Mouse (Mus musculus) layer of hippocampus, postnatal 14 days (tissue): ENCODE measurements at regions not wholly inside any gene's neighbourhood (a gene's known extent, or its start where the extent isn't known, plus 50 kb on each side); places are given as distances from the start of the nearest gene placed in this dataset.

Source experiments
- DNase-seq, 2 experiments: peaks; one replicate each; pipeline ENCODE4 v3.0.0; 2021 to 2022; ENCODE audit warnings: low spot score in 2 of 2, mixed read lengths in 1 of 2

DNA sequence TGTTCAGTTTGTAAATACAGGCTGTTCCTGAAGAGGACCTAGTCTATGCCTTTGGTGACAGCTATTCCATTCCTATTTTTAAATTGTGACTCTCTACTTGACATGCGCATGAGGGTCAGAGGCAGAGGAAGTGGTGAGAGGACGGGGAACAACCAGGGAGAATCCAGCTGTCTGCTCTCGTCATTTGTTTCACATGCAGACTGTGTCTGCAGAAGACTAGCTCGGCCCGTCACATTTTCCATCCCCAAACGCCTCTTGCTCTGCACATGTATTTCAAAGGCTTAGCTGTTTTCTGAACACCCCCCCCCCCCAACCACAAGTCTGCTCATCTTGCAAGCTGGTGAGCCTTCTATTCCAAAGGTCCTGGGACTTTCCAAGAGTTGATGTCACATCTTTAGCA lies 339.4 kb downstream of the Dhx35 start:
- no peak for DNase-seq

DNA sequence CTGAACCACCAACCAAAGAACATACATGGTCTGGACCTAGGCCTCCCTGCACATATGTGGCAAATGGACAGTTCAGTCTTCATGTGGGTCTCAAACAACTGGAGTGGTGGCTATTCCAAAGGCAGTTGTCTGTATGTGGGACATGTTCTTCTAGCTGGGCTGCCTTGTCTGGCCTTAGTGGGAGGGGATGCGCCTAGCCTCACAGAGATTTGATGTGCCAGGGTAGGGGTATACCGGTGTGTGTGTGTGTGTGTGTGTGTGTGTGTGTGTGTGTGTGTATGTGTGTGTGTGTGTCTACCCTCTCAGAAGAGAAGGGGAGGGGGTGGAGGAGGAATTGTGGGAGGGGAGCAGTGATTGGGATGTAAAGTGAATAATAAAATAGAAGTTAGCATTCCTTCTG lies 344.0 kb downstream of the Dhx35 start:
- DNase-seq = no peak

DNA sequence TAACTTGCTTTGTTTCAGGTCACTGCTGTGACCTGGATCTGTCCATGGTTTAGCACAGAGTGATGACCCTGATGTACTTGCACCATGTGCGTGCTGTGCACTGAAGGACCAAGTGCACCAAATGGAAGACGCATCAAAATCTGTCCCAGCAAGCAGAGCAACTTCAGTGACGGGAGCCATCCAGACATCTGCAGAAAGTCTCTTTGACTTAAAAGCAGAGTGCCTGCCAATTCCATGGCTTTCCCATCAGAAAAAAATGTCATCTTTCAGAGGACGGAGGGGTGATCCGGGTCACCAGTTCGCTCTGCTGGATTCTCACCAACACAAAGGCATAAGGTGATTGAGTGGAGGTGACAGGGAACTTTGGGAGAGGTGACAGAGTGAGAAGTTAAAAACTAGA lies 351.4 kb downstream of the Dhx35 start:
- DNase-seq = no peak

DNA sequence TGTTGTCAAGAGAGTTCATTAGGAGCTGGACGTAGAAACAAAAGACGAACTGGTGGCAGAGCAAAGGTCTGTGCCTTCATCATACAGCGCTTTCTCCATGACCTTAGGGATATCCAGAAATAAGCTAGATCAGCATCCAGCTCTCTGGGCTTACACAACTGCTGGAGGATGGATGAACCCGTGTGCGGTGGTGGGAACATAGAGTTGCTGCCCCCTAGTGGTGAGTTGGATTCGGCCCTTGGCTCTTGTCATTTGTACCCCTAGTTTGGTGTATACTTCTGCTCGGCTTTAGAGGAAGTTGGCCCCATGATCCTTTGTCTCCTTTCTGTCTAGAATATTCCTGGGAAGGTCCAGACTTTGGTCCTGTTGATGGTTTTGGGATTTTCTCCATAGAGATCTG lies 369.4 kb downstream of the Dhx35 start:
- DNase-seq = peak in 1 of 2 experiments; percentile 47

DNA sequence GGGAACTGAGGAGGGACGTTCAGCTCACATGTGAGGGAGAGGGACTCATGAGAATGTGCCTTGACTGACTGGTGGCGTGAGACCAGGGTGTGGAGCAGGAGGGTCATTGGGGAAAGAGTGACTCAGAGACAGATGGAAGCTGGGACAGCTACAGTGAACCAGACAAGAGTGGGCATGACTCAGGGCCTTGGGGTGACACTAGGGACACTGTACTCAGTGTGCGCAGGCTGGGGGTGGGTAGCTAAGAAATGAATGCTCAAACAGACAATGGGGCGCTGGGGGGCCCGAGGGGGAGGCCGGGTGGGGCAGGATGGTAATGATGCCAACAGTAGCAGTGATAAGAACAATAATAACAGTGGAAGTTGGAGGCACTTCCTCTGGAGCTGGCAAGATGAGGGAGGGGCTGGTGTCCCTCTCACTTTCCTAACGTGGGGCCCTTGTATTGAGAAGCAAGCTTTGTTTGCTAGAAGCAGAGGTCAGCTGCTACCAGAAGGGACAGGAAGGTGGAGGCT lies 374.0 kb downstream of the Dhx35 start:
- no peak for DNase-seq

DNA sequence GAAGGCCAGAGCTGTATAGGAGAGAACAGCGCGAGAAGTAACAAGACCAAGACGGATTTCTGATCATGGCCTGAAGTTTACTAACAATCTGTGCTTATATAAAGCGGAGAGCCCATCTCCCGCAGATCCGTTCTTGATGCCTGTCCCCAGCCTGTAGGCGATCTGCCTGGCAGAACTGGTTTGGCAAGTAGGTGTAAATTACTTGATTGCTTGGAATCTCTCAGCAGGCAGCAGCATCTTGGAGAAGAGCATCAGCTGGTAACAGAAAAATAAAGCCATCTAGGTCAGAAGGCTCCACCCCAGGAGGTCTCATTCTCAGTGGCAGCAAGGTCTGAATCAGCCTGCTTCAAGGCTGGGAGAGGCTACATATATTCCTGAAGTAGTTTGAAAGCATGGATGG lies 401.5 kb downstream of the Dhx35 start:
- no peak for DNase-seq

DNA sequence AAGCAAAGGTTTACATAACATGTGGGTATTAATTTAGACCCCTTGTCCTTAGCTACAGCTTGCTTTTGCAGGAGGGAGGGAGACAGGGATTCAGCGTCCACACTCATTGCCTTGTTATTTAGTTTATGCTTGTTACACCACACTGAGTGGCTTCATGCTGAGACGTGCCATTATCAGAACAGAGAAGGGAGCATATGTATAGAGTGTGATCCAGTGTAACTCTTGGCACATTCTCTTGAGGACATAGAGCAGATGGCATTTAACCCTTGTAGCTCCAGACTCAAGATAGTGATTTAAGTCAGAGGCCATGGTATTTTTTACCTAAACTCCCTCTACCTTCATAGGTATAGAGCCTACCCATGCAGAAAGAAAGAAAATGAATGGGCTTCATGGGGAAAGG lies 437.7 kb downstream of the Dhx35 start:
- DNase-seq = no peak

DNA sequence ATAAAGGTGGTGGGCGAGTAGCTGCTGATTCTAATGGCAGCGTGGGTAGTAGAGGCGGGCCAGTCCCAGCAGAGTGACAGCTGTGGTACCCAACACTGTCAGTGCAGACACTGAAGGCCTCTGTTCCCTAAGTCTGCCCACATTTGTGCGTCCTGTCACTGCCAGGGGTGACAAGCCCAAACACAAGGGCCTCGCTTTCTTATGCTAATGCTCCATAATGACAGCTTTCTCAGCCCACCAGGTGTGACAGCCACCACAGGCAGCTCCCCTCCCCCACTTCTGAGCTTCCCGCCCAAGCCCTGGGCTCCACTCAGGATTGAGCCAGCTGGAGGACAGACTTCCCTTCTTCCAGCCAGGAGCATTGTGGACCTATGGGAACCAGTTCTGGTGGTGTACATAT lies 440.4 kb downstream of the Dhx35 start:
- DNase-seq = peak; percentile 3 to 12

DNA sequence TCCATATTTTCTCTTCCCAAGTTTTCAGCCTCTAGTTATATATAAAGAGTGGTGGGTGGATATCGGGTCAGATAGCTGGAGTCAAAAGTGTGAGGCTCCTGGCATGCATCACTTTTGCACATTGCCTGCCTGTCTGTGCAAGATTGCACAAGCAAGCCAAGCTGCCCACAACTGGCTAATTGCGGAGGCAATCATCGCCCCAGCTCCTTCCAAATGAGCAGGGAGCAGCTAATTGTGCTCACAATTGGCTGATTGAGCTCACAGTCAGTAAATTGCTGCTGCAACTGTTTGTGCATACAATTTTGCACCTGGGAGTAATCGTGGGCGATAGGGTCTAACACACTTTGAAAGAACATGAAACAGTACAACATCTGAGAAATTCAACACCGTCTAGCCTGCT lies 455.5 kb downstream of the Dhx35 start:
- DNase-seq = peak; percentile 3 to 9

DNA sequence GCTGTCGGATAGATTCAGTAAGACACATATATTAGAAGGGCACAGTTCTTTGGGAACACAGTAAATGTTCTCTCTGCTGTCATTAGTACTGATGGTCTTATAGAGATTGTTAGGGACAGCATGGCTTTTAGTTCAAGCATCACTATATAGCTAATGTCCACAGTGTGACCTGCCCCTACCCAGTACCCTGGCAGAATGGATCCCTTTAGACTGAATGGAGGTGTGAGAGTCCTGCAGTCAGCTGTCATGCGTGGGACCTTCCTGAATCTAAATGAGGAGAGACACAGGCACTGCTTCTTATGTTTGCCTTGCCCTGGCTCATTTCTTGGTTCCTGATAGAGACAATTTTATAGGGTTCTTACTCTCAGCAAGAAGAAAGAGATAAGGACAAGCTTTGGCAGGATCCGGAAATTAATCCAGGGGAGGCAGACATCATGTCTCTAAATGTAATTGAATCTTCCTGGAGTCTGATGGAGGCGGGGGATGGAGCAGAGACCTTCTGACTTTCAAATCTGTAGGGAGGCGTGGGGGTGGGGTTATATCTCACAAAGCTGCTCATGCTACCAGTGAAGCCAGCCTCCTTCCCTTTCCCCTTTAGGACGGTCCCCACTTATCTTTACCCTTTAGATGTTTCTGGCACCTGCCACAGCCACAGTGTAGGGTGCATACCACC lies 456.5 kb downstream of the Dhx35 start:
- DNase-seq = no peak

DNA sequence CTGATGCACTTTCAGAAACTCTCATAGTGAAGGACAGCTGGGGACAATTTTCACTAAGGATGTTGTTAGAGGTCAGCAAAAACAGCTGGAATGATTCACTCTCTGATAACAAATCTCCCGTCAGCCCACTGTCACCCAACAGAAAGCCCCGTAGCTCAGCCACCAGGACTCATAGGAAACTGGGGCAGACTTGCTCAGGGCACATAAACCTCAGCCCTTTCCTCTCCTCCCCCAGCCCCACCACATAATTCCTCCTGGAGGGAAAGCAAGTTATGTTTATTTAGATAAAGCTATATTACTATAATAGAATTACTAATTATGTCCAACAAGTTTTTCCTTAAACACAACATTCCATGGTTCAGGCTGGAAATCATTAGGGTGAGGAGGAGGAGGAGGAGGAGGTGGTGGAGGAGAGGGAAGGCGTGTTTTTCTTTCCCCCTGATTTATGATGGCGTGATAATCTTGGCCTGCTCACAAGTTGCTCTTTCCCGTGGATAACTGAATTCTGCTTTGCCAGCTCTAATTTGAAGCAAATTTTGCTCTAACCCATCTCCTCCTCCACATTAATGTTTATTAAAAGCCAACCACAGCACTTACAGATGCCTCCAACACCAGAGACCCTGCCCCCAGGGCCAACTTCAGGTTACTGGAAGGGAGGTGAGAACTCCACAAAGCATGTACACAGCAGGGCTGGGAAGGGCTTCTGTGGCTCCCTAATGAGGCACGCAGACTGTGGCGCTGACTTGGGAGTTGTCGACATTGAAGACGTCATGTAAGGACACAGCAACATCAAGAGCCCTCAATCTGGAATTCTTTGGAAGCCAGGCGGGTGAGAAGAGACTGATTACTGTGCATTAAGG lies 475.8 kb downstream of the Dhx35 start:
- no peak for DNase-seq

DNA sequence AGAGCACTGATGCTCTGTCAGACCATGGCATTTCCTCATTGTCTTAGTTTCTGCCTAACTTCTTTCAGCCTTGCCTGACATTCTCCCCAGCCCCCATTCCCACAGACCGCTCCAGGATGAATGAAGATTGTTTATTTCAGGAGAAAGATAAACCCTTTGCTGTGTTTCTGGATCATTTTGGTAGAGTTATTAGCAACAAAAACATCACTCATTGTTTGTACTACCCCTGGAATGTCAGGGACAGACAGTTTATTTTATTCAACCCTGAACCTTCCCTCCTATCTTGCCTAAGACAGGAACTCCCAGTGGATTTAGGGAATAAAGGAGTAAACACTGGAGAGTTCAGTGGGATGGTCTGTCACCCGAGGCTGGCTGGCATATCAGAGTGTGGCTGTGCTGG lies 484.3 kb downstream of the Dhx35 start:
- DNase-seq = no peak

DNA sequence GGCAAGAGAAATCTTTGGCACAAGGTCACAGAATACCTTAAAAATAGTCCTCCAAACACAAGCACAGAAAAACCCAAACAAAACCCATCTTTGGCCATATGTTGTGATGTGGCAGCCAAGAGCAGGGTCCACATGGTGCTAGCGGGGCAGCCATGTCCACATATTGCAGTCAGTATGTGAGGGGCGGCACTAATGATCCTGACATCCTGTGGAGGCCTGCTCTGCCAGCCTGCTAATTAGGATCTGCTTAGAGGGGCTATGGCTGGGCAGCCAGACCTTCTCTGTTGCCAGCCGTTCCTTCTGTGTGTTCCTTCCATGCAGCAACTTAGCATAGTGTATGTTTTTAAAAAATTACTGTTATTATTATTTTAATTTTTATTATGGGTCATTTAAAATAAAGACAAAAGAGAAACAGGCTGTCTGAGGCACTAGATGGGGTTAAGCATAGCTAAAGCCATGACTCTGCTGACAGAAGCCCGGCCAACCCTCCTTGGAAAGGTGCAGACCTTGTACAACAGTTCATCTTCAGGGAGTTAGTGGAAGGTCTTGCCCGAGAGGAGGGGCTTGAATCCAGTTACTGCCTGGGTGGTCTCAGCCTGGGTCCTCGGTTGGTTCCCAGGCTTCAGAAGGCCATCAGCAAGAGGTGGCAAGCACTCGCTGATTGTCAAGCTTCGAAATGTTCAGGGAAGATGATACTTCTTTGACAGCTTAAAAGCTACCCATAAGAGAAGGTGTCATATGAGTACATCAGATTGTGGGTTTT lies 487.1 kb downstream of the Dhx35 start:
- peak; percentile 5 to 33 for DNase-seq

DNA sequence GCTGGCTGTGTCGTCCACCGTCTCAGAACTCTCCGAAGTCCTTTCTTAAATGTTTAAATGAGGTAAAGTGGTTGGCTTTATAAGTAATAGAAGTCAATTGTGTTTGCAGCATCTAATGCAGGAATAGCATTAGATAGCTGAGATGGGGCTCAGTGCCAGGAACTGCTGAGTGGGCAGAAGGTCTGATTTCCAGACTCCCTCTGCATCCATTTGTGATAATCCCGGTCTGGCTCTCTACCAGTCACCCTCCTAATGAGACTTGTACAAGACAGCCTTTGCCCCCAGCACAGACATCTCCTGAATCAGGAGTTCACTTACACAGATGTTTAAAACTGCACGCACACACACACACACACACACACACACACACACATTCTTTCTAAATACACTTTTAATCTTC lies 489.5 kb downstream of the Dhx35 start:
- DNase-seq = peak in 1 of 2 experiments; percentile 22

DNA sequence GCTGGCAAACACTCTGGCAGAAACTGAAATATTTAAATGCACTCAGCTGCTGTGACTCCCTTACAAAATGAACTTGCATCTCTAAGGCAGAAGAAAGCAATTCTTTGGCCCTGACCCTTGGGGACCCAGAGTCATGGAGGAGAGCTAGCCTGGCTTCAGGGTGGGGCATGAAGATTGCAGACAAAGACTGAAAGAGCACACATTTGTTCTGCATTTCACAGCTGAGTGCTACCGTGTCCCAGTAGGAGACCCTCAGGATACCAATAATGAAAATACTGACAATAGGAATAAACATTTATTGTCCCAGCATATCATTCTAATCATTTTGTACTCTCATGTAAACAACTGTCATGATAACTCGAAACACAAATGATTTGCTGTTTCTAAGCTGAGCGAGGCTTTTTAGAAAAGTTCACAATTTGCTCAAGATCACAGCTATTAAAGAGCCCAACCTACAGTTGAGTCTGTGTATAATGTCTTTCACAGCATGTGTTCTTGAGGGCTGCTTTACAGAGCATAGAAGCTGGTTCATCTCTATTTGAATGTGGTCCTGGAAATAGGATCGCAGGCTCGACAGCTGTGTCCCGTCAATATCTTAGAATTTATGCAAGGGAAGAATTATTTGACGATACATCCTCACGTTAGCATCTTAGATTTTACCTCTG lies 490.1 kb downstream of the Dhx35 start:
- DNase-seq = no peak

DNA sequence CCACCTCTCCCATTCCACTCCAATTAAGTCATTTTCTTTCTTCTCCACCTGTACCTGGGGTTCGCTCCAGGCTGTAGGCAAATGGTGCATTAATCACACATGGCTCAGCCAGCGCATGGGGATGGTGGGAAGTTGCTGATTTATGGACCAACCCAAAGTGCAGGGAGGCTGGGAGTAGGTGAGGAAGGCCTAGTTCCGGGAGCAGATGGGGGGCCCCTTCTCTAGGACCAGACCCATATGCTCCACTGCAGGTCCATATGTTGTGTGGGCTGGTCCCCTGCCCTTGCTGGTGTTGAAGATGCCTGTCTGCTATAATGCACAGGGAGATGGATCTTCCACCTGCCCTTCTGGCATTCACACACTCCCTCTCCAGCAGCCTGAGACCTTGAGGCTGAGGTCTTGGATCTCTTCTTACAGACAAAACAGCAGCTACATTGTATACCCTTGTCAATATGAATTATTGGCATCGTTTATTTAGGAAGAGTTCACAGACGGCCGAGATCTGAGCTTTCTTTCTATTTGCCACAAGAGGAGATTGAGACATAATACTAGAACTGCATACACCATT lies 493.5 kb downstream of the Dhx35 start:
- DNase-seq = no peak

DNA sequence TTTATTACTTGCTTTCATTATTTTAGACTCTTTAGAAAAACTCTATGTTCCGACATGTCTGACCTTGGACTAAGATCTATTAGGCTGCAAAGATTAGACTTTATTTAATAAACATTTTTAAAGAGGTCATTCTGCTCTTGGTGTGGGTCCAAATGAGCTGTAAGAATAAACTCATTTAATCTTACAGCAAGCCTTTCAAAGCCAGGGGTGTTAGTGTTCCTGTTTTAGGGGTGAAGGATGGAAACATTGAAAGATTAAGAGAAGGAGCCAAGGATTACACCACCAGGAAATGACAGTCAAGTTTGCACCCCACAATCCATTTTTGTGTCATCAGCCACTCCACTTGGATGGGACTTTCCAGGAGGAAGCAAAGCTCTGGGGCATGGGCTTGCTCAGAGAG lies 495.5 kb downstream of the Dhx35 start:
- DNase-seq = no peak

DNA sequence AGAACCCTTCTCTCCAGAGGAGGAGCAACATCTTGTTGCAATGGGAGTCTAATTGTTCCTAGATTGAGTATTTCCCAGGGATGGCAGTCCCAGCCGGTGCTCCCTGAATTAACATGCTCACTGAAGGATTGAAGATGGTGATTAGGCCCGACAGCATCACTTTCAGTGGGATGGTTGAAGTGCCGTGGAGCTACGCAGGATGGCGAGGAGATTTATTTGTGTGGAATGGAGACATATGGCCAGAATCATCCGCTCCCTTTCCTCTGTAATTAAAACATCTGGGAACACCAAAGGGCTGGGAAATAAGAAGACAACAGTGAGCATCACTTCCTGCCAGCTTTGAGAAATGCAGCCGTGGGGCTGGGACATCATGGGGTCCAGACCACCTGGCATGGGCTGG lies 512.4 kb downstream of the Dhx35 start:
- DNase-seq = no peak

DNA sequence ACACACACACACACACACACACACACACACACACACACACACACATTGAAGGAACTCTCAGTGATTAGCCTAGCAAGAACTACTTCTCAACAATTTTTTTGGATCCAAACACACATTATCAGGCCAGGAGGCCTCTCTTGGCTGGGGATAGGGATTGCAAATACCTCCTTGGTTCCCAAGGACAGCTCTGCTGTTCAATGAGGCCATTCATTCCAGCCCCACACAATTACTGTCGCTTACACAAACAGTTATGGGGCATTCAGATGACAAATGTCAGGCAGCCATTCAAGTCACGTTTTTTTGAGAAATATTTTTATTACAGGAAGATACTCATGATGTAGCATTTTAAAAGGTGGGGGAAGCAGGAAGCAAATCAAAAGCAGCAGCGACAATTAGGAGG lies 540.1 kb downstream of the Dhx35 start:
- peak in 1 of 2 experiments; percentile 17 for DNase-seq

DNA sequence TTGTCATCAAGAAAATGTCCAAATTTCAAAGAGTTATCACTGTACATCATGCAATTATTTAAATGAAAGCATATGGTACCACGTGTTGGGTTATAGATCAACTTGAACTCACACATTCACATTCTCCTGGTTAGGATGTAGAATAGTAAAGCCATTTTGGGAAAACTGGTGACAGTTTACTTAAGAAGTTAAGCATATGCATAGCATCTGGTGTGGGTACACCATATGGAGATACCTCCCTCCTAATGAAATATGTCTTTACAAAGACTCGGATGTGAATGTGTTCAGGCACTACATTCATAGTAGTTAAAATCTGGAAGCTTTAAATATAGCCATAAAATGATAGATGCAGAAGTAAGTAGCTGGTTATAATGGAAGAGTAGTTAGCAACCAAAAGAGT lies 542.0 kb downstream of the Dhx35 start:
- DNase-seq = peak in 1 of 2 experiments; percentile 4
